Mouse (Mus musculus): ENCODE data around the gene Ovol3.

DNA sequence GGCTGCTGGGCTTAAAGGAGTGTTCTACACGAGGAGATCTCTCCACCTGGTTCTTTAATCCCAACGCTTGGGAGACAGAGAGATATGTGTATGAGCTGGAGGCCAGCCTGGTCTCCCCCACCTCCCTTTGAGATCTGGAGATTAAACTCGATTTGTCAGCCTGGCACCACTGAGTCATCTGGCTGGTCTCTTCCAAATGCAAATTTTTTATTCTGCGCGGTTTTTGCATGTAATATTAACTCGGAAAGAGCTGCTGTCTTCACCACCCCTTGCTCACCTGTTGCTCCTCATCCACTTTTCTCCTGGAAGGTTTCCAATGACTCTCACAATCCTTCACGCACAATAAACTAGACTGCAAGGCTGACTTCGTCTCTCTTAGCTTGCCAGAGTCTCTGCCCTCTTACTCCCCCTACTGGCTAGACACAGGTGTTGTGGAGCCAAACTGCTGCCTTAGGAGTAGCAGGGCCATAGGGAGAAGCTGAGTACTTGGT is 37.0 kb downstream of the Ovol3 start, which contains the start of gene Capns1:
- no peak for TF ChIP-seq POLR2A (IDR thresholded peaks at IDR 0.05; ENCODE audit: borderline replicate concordance, extremely low read depth, low read depth, low read length)
- TF ChIP-seq CTCF (IDR thresholded peaks at IDR 0.05; ENCODE audit: insufficient read depth, low read length), result peak; percentile 97

All from lung, adult 2 months (tissue).